Mouse (Mus musculus) heart, postnatal 0 days (tissue): Measurements from ENCODE around the gene Tmc1.

Experiments
- CTCF ChIP-seq: IDR thresholded peaks from 2 replicates; pipeline ENCODE4 v1.5.1; 2016; ENCODE audit warnings: antibody characterized with exemption, control low read depth, low read depth
- EP300 ChIP-seq: IDR thresholded peaks from 2 replicates; pipeline ENCODE4 v1.6.1; 2016; ENCODE audit warnings: antibody characterized with exemption, low read depth

DNA sequence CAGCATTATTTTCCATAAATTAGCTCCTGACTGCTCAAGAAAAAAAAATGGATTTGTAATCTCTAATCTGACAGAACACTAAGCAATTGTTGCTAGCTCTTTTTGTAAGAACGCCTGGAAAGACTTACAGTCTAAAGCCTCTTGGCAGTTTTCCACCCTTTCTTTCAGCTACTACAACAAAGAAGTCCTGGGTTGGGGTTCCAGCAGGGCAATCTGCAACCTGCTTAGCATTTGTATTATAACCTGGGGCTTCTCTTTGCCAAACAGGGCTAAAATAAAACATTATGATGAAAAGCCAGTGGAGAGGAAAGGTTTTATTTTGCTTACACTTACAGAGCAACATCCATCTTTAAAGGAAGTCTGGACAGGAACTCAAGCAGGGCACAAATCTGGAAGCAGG lies 24.1 kb upstream of the Tmc1 start:
- no peak for TF ChIP-seq CTCF
- no peak for TF ChIP-seq EP300
